Mouse (Mus musculus): ENCODE measurements around the gene Gm15091. TPM values are rescaled to one million over a fixed set of nuclear protein-coding genes. Genes with fewer than 3 reads are reported as not detected.
"Not testable (repeated sequence)": the region's sequence is repeated elsewhere in the genome, so short reads cannot be mapped to it uniquely, and the experiment has no call there.

Gene Gm15091
- not detected in 2 replicates for polyA plus RNA-seq (2012; ENCODE audit: insufficient read depth, insufficient read length, missing spikeins)

- H3K4me1 ChIP-seq (ENCODE audit: control insufficient read depth, insufficient read depth, insufficient read length, low read length); H3K4me3 ChIP-seq (ENCODE audit: insufficient read depth, low read depth, low read length); H3K27ac ChIP-seq (replicated peaks; ENCODE audit: low read depth, low read length): not testable (repeated sequence)
Observed at GRCm38 (mm10) chrX:149941355-149941754, at the start of gene Gm15091. Gene Gm15091, plus strand, starts transcription at chrX:149941655.

Other genes starting within 250 kb of the Gm15091 start
- gene Gm15097, start 157.2 kb upstream of the Gm15091 start, polyA plus RNA-seq (2012; ENCODE audit: insufficient read depth, insufficient read length, missing spikeins), result not detected in 2 replicates